20 mouse cellular contexts compared by ENCODE assay signal in genomic region chr6:85701943-85702342, GRCm38 (mm10). TPM values are rescaled to one million over a fixed set of nuclear protein-coding genes. Genes with fewer than 3 reads are reported as not detected.
DNase-seq lines count a peak whose midpoint lies in the region; ATAC-seq and TF ChIP-seq lines count a peak whose summit lies in the region.
"Not testable (repeated sequence)": the region's sequence is repeated elsewhere in the genome, so short reads cannot be mapped to it uniquely, and the experiment has no call there.
"Had no signal": no experiment of that assay in that cellular context is flagged by ENCODE, and none has a peak within 500 bp of the region (broad histone marks: within the 10 kb centered on the region; RNA-seq: fewer than 3 reads in every experiment).

No protein-coding gene starts in this region.

- not testable (repeated sequence) for TF ChIP-seq CTCF in bone marrow macrophage, adult 2 months (IDR thresholded peaks at IDR 0.05; ENCODE audit: low read depth, low read length); heart, postnatal 0 days (IDR thresholded peaks at IDR 0.05; ENCODE audit: low read depth); kidney, adult 2 months (conservative IDR thresholded peaks at IDR 0.05; ENCODE audit: insufficient read depth, insufficient read length, low read depth, low read length)

- not testable (repeated sequence) for H3K4me2 ChIP-seq in heart, postnatal 0 days (ENCODE audit: low read depth, low read length)

- intact Hi-C loops in gastrocnemius, postnatal 14 days (cut with DNase I; ENCODE audit: low total_unique reads) = not testable (repeated sequence)

- not testable (repeated sequence) for H3K4me1 ChIP-seq in bone marrow macrophage, adult 2 months (ENCODE audit: control insufficient read depth, insufficient read depth, low read length); heart, postnatal 0 days (ENCODE audit: control insufficient read depth, insufficient read depth); kidney, adult 2 months (ENCODE audit: control insufficient read depth, insufficient read depth, low read length)

- not testable (repeated sequence) for TF ChIP-seq POLR2A in bone marrow macrophage, adult 2 months (IDR thresholded peaks at IDR 0.05; ENCODE audit: borderline replicate concordance, low read depth, low read length); kidney, adult 2 months (IDR thresholded peaks at IDR 0.05; ENCODE audit: low read depth, low read length)

- not testable (repeated sequence) for H3K27me3 ChIP-seq in heart, postnatal 0 days (ENCODE audit: control insufficient read depth, insufficient read depth, low read length); kidney, adult 2 months (replicated peaks; ENCODE audit: control insufficient read depth, insufficient read depth, low read length)

- peak; percentile 95 for DNase-seq in adipocyte (ENCODE audit: low spot score)
- DNase-seq in gastrocnemius, postnatal 14 days = peak; percentile 39
- DNase-seq in heart, postnatal 0 days (ENCODE audit: low spot score) = not testable (repeated sequence)
- DNase-seq in kidney, adult 2 months = peak; percentile 88
- peak; percentile 83 to 86 for DNase-seq in lung, adult 18-20 months
- DNase-seq in lung, postnatal 4 days = peak; percentile 59 to 84
- DNase-seq in yolk sac, embryonic 10.5 days (ENCODE audit: low spot score) = peak; percentile 4

- peak overlapping the region; percentile 87 for H3K27ac ChIP-seq in bone marrow macrophage, adult 2 months (ENCODE audit: insufficient read depth, low read depth, low read length)
- not testable (repeated sequence) for H3K27ac ChIP-seq in heart, postnatal 0 days (ENCODE audit: low read depth)
- H3K27ac ChIP-seq in kidney, adult 2 months (ENCODE audit: insufficient read depth, low read depth, low read length) = peak overlapping the region; percentile 24; the same call in 1 of the 2 replicates

- not testable (repeated sequence) for TF ChIP-seq EP300 in heart, postnatal 0 days (IDR thresholded peaks at IDR 0.05; ENCODE audit: low read depth)

- not testable (repeated sequence) for H3K4me3 ChIP-seq in bone marrow macrophage, adult 2 months (ENCODE audit: insufficient read depth, low read length); heart, postnatal 0 days (ENCODE audit: low read depth, low read length); kidney, adult 2 months (ENCODE audit: insufficient read depth, low read depth, low read length)

- WGBS in heart, postnatal 0 days = 48% methylated on average over 2 of the region's 4 CpGs
- 24% methylated on average over 2 of the region's 4 CpGs for WGBS in kidney, adult 2 months

- H3K36me3 ChIP-seq in heart, postnatal 0 days (replicated peaks; ENCODE audit: control insufficient read depth, insufficient read depth, low read length); kidney, adult 2 months (ENCODE audit: control insufficient read depth, insufficient read depth, low read length): not testable (repeated sequence)

- 0 out of 2 replicates have a peak, but pooled peaks have one; percentile 20 for ATAC-seq in heart, postnatal 0 days (ENCODE audit: insufficient read depth, low read depth)

- H3K9me3 ChIP-seq in heart, postnatal 0 days (replicated peaks; ENCODE audit: control insufficient read depth, low read length) = not testable (repeated sequence)

- H3K9ac ChIP-seq in heart, postnatal 0 days (replicated peaks; ENCODE audit: low read depth, low read length) = not testable (repeated sequence)

RNA-seq across cellular contexts. Expression of gene Nat8f7, which starts 11.1 kb away (rescaled TPM):
- not detected in 2 replicates for polyA plus RNA-seq in bone marrow macrophage, adult 2 months (2012; ENCODE audit: insufficient read depth, insufficient read length, missing spikeins)
- under 1 TPM; 0.16 to 0.33 TPM for total RNA-seq in gastrocnemius, postnatal 14 days (2021)
- total RNA-seq in heart, postnatal 0 days (2014; rRNA removed; ENCODE audit: low replicate concordance) = not detected in 2 replicates
- not detected in 2 replicates for polyA plus RNA-seq in heart, postnatal 0 days (2015; fragmentation: Nextera tagmentation; extraction: Ambion mirVana)
- 228 and 241 TPM in 2 replicates for polyA plus RNA-seq in kidney, adult 2 months (2012; rRNA removed)
- total RNA-seq: common myeloid progenitor, adult 5-6 weeks; megakaryocyte progenitor cell, adult 5-6 weeks had no signal
- polyA plus RNA-seq: brain, embryonic 14.5 days; C2C12; embryonic facial prominence, embryonic 12.5 days; forebrain, embryonic 10.5 days; heart, embryonic 11.5 days; hindbrain, embryonic 12.5 days; intestine, embryonic 14.5 days; liver, embryonic 12.5 days; midbrain, embryonic 14.5 days; stomach, embryonic 16.5 days had no signal

Comparison
In these comparisons a context has a peak if more than half of its experiments do, and no peak if none do; other contexts are left out.
1. RNA of gene Nat8f7, which starts 11.1 kb away (polyA plus RNA-seq): 228 to 241 TPM in kidney, adult 2 months; not detected in bone marrow macrophage, adult 2 months and not detected in heart, postnatal 0 days; every median in the first group is over 100 times any median in the second.